Mouse (Mus musculus): ENCODE results near the gene Zfand5. TPM values are rescaled to one million over a fixed set of nuclear protein-coding genes. Genes with fewer than 3 reads are reported as not detected.
A peak's percentile ranks its signal among the peaks of the same experiment; 100 is the strongest.
"Not testable (repeated sequence)": the region's sequence is repeated elsewhere in the genome, so short reads cannot be mapped to it uniquely, and the experiment has no call there.

Zfand5 gene
- polyA plus RNA-seq (2015; fragmentation: Nextera tagmentation; extraction: Ambion mirVana) = 89.3 and 96.6 TPM in 2 replicates

DNA sequence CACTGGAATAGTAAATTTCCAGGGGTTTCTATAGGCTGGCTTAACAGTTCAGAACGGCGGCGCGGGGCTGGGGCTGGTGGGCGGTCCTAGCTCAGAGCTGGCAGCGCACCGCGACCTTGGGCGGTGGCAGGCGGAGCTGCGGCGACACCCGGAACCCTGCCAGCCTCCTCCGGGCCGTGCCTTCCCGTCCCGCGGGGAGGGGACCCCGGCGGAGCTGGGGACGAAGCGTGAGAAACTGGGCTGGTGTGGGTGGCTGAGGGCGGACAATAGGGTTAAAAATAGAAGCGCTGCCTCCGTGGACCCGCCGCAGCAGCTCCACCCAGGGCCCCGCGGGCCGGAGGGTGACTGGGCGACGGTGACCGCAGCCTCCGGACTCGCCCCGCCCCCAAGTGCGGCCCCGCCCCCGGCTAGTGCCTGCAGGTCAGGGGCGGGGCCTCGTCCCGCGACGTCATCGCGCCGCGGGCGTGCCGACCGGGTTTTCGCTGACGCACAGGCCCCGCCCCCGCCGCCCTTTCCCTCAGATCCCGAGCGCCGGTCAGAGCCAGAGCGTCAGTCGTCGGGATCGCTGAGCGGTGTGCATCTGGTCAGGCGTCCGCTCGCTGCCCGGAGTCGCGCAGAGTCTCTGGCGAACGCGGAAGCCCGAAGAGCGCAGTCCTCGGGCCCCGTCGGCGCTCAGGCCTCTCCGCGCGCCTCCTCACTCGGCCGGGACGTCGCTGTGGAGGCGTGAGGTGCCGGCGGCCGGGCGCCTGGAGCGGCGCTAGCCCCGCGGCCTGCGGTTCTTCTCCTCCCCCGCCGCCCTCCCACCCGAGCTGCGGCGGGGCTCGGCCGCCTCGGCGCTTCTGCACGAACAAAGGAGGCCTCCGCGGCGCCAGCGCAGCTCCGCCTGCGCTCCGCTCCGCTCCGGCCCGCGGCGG is at the start of gene Zfand5:
Zfand5 (plus strand) TSS at position 538 of the 914 bp plus-strand sequence.
- Histone ChIP-seq H3K4me1 (replicated peaks) (peaks cover 18% of the 10 kb centered on the region), H3K36me3 (peaks cover 6% of the 10 kb centered on the region), H3K4me2 (peak within 1 kb of the TSS; percentile 70), H3K9ac (peak within 1 kb of the TSS; percentile 100), H3K27ac (peak within 1 kb of the TSS; percentile 100), H3K27me3 (no peaks in the 10 kb centered on the region), H3K9me3 (replicated peaks) (no peaks in the 10 kb centered on the region), H3K4me3 (peak within 1 kb of the TSS; percentile 90)
- WGBS = under 1% methylated on average over 109 of the region's 118 CpGs
- peak; percentile 91 for ATAC-seq (replicated peaks; ENCODE audit: insufficient number of reproducible peaks, insufficient read depth, low FRiP score, low read depth)

DNA sequence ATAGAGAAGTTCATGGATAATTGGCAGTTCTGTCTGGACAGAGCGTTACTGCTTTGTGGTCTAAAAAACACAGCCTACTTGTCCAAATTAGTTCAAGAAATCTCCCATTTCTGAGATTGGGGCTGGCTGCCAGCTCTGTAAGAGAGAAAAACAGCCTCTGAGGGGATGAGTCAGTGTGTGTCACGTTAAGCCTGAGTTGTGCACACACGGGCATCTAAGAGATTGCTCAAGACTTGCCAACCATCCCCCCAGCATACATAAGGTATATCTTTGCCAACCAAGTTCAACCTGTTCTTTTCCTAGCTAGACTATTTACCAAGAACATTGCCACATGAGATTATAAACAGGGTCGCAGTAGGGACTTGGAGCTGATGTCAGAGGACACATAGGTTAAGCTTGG is 44.9 kb upstream of the Zfand5 start:
- no peak overlapping the region for H3K4me3 ChIP-seq
- H3K9ac ChIP-seq = no peak overlapping the region
- no peak overlapping the region for H3K27ac ChIP-seq
- WGBS = 69% methylated on average over 4 of the region's 4 CpGs
- H3K4me2 ChIP-seq = no peak overlapping the region
- no peaks in the 10 kb centered on the region for H3K9me3 ChIP-seq (replicated peaks)
- no peaks in the 10 kb centered on the region for H3K36me3 ChIP-seq
- H3K27me3 ChIP-seq = no peaks in the 10 kb centered on the region
- no peaks in the 10 kb centered on the region for H3K4me1 ChIP-seq (replicated peaks)
- no peak for ATAC-seq (replicated peaks; ENCODE audit: insufficient number of reproducible peaks, insufficient read depth, low FRiP score, low read depth)

- 45% methylated on average over 2 of the region's 2 CpGs for WGBS
- H3K4me1 ChIP-seq (replicated peaks) = no peaks in the 10 kb centered on the region
Measured at GRCm38 (mm10) chr19:21227754-21228153, 44.3 kb upstream of the Zfand5 start.

DNA sequence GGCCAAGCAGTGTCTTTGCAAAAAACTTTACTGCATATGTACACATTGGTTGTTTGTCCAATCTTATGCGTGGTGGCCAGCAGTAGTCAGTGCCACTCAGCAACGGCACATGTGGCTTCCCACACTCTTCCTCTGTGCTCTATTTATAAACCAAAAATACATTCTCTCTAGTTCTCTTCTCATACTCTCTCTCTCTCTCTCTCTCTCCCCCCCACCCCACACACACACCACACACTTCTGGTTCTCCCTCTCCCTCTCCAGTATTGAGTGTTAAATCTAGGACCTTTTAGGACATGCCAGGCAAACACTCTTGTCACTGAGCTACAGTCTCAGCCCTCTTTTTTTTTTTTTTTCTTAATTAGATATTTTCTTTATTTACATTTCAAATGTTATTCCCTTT is 23.3 kb upstream of the Zfand5 start:
- not testable (repeated sequence) for H3K4me1 ChIP-seq (replicated peaks); H3K9ac ChIP-seq; H3K36me3 ChIP-seq; H3K27ac ChIP-seq; H3K9me3 ChIP-seq (replicated peaks); H3K27me3 ChIP-seq; H3K4me2 ChIP-seq; H3K4me3 ChIP-seq; ATAC-seq (replicated peaks; ENCODE audit: insufficient number of reproducible peaks, insufficient read depth, low FRiP score, low read depth)
- 76% methylated on average over 2 of the region's 2 CpGs for WGBS

More at GRCm38 (mm10) chr19:21227754-21228153, 44.3 kb upstream of the Zfand5 start:
- H3K9ac ChIP-seq = no peak overlapping the region
- H3K4me2 ChIP-seq = no peak overlapping the region
- no peak overlapping the region for H3K4me3 ChIP-seq
- no peak overlapping the region for H3K27ac ChIP-seq
- no peaks in the 10 kb centered on the region for H3K27me3 ChIP-seq
- no peak for ATAC-seq (replicated peaks; ENCODE audit: insufficient number of reproducible peaks, insufficient read depth, low FRiP score, low read depth)
- H3K9me3 ChIP-seq (replicated peaks) = no peaks in the 10 kb centered on the region
- no peaks in the 10 kb centered on the region for H3K36me3 ChIP-seq

- Histone ChIP-seq H3K9me3 (replicated peaks) (no peaks in the 10 kb centered on the region), H3K4me1 (replicated peaks) (no peaks in the 10 kb centered on the region), H3K4me2 (no peak overlapping the region), H3K27ac (no peak overlapping the region), H3K4me3 (no peak overlapping the region), H3K9ac (no peak overlapping the region), H3K36me3 (no peaks in the 10 kb centered on the region), H3K27me3 (no peaks in the 10 kb centered on the region)
- 80% methylated on average over 2 of the region's 2 CpGs for WGBS
- ATAC-seq (replicated peaks; ENCODE audit: insufficient number of reproducible peaks, insufficient read depth, low FRiP score, low read depth) = no peak
Measured at GRCm38 (mm10) chr19:21253846-21254245, 18.2 kb upstream of the Zfand5 start.

DNA sequence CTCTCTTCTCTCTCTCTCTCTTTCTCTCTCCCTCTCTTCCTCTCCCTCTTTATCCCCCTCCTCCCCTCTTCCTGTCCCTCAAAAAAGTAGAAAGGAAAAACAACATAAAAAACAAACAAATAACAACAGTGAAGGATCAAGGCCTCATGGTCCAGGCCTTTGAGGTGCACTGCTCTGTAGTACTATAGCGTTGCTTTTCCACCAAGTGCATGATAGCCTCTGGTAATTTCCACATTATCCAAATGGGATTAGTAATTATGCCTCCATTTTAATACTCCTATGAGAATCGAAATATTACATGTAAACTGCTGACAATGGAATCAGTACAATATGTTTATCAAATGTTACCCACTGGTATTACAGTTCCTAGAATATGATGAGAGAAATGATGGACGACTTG is 16.2 kb upstream of the Zfand5 start:
- Histone ChIP-seq H3K4me1 (replicated peaks) (no peaks in the 10 kb centered on the region), H3K36me3 (no peaks in the 10 kb centered on the region), H3K27ac (no peak overlapping the region), H3K9me3 (replicated peaks) (no peaks in the 10 kb centered on the region), H3K27me3 (no peaks in the 10 kb centered on the region), H3K4me2 (no peak overlapping the region), H3K9ac (no peak overlapping the region), H3K4me3 (no peak overlapping the region)
- WGBS = 71% methylated on average over 3 of the region's 3 CpGs
- ATAC-seq (replicated peaks; ENCODE audit: insufficient number of reproducible peaks, insufficient read depth, low FRiP score, low read depth) = no peak

DNA sequence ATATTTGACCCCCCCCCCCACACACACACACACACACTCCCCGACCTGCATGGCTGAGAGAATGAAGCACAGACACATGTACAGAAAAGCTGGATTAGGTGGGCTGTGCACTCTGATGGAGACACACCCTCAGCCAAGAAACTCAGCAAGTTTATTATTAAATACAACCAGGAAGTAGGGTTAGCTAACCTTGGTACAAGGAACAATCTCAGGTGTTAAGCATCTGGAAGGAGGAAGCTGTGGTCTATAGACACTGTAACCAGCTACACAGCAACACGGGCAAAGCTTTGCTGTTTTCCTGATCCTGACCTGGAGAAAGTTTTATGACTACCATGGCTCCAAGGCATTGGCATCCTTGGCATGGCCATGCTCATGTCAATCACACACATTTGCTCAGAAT is 12.6 kb upstream of the Zfand5 start:
- Histone ChIP-seq H3K36me3 (no peaks in the 10 kb centered on the region), H3K9me3 (replicated peaks) (no peaks in the 10 kb centered on the region), H3K9ac (no peak overlapping the region), H3K27ac (no peak overlapping the region), H3K27me3 (no peaks in the 10 kb centered on the region), H3K4me3 (no peak overlapping the region), H3K4me2 (no peak overlapping the region), H3K4me1 (replicated peaks) (no peaks in the 10 kb centered on the region)
- WGBS = 70% methylated on average over 2 of the region's 2 CpGs
- no peak for ATAC-seq (replicated peaks; ENCODE audit: insufficient number of reproducible peaks, insufficient read depth, low FRiP score, low read depth)

DNA sequence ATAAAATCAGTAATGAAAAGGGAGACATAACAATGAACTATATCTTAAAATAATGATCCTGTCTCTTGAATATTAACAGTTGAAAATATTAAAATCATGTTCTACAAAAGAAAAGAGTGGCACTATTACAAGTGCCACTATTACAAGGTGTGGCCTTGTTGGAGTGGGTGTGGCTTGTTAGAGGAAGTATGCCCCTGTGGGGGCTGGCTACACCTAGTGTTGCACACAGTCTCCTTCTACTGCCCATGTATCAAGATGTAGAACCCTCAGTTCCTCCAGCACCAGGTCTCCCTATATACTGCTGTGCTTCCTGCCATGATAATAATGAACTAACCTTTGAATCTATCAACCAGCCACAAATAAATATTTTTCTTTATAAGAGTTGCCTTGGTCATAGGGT is 11.8 kb upstream of the Zfand5 start:
- H3K9me3 ChIP-seq (replicated peaks) = no peaks in the 10 kb centered on the region

DNA sequence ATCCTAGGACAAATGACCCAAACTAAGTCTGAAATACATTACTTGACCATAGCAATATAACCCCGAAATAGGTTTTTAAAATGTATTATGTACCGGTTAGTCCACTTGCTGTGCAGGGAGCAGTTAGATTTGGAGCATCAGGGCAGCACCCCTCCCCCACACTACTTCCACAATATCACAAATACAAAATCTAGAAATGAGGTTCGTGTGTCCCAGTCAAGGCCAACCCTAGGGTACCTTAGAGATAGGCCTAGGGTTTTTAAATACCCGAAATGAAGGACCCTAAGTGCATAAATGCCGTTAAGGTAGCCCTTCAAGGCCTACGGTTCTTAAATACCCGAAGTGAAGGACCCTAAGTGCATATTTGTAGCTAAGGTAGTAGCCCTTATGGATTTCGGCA is 892 bp upstream of the Zfand5 start:
- Histone ChIP-seq H3K36me3 (no peaks in the 10 kb centered on the region), H3K4me1 (replicated peaks) (peaks cover 11% of the 10 kb centered on the region), H3K27me3 (no peaks in the 10 kb centered on the region), H3K9ac (peak overlapping the region; percentile 53), H3K27ac (peak overlapping the region; percentile 94), H3K9me3 (replicated peaks) (no peaks in the 10 kb centered on the region), H3K4me3 (peak overlapping the region; percentile 90), H3K4me2 (peak overlapping the region; percentile 59)
- WGBS = 20% methylated on average over 8 of the region's 8 CpGs
- ATAC-seq (replicated peaks; ENCODE audit: insufficient number of reproducible peaks, insufficient read depth, low FRiP score, low read depth) = no peak

More for the DNA sequence above, 11.8 kb upstream of the Zfand5 start:
- H3K4me1 ChIP-seq (replicated peaks) = no peaks in the 10 kb centered on the region
- no peak overlapping the region for H3K9ac ChIP-seq
- H3K27ac ChIP-seq = no peak overlapping the region
- no peak for ATAC-seq (replicated peaks; ENCODE audit: insufficient number of reproducible peaks, insufficient read depth, low FRiP score, low read depth)
- H3K4me3 ChIP-seq = no peak overlapping the region
- H3K4me2 ChIP-seq = no peak overlapping the region
- H3K27me3 ChIP-seq = no peaks in the 10 kb centered on the region
- no peaks in the 10 kb centered on the region for H3K36me3 ChIP-seq

- peak overlapping the region; percentile 70 for H3K4me2 ChIP-seq
- ATAC-seq (replicated peaks; ENCODE audit: insufficient number of reproducible peaks, insufficient read depth, low FRiP score, low read depth) = peak; percentile 61
- H3K4me1 ChIP-seq (replicated peaks) = peaks cover 19% of the 10 kb centered on the region
- H3K4me3 ChIP-seq = peak overlapping the region; percentile 90
- WGBS = under 1% methylated on average over 66 of the region's 66 CpGs
- peak overlapping the region; percentile 100 for H3K27ac ChIP-seq
- no peaks in the 10 kb centered on the region for H3K27me3 ChIP-seq
- peak overlapping the region; percentile 100 for H3K9ac ChIP-seq
- H3K36me3 ChIP-seq = peaks cover 13% of the 10 kb centered on the region
- no peaks in the 10 kb centered on the region for H3K9me3 ChIP-seq (replicated peaks)
Measured at GRCm38 (mm10) chr19:21272655-21273284, 692 bp downstream of the Zfand5 start.

DNA sequence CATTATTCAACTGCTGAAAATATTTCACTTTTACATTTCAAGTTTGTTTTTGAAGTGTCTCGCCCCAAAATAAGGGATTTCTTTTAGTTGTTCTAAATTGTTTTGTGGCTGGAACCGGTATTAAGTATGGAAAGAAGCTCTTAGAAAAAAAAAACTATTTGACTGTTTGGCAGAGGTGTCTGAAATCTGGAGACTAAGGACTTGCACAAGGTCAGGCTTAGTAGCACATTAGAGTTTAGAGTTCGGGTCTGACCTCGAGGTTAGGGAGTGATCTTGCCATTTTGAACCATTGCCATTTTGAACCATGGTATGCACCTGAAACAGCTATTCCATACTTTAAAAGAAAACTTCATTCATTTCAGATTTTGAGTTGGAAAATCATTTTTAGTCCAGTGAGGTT is 1.4 kb downstream of the Zfand5 start:
- WGBS = 0% methylated on average over 4 of the region's 4 CpGs
- no peak for ATAC-seq (replicated peaks; ENCODE audit: insufficient number of reproducible peaks, insufficient read depth, low FRiP score, low read depth)
- H3K27me3 ChIP-seq = no peaks in the 10 kb centered on the region

More for the DNA sequence above, 1.4 kb downstream of the Zfand5 start:
- peaks cover 19% of the 10 kb centered on the region for H3K4me1 ChIP-seq (replicated peaks)
- no peaks in the 10 kb centered on the region for H3K9me3 ChIP-seq (replicated peaks)
- peak overlapping the region; percentile 70 for H3K4me2 ChIP-seq
- peak overlapping the region; percentile 58 for H3K9ac ChIP-seq
- peak overlapping the region; percentile 90 for H3K4me3 ChIP-seq
- H3K27ac ChIP-seq = peak overlapping the region; percentile 87
- peaks cover 17% of the 10 kb centered on the region for H3K36me3 ChIP-seq
